Mouse (Mus musculus) liver, postnatal 0 days (tissue): ENCODE data around the gene Sgpp2. TPM values are rescaled to one million over a fixed set of nuclear protein-coding genes. Genes with fewer than 3 reads are reported as not detected.
A peak's percentile ranks its signal among the peaks of the same experiment; 100 is the strongest.

Source experiments
- ATAC-seq: fragments of 200-750 bp; cut with Nextera tagmentation; 2 replicates; pipeline ENCODE4 v1.8.0; 2017; ENCODE audit warnings: mild to moderate bottlenecking, moderate library complexity
- DNase-seq: peaks from one replicate; pipeline ENCODE4 v3.0.0-alpha.2; 2016
- H3K27ac ChIP-seq: fragments of 300-500 bp; sonication (generic); 2 replicates; pipeline ENCODE4 v1.5.1; 2014; ENCODE audit warnings: antibody characterized with exemption, moderate library complexity, mild to moderate bottlenecking, low read depth
- H3K27me3 ChIP-seq: fragments of 300-500 bp; sonication (generic); 2 replicates; pipeline ENCODE4 v1.6.1; 2014; ENCODE audit warnings: low read length, control low read depth, mixed read lengths; ENCODE audit not compliant: insufficient read depth
- H3K36me3 ChIP-seq: fragments of 300-500 bp; sonication (generic); replicated peaks from 2 replicates; pipeline ENCODE4 v1.6.1; 2014; ENCODE audit warnings: mild to moderate bottlenecking, control low read depth, low read length, moderate library complexity, mixed read lengths; ENCODE audit not compliant: insufficient read depth
- H3K4me1 ChIP-seq: fragments of 300-500 bp; sonication (generic); 2 replicates; pipeline ENCODE4 v1.6.1; 2014; ENCODE audit warnings: antibody characterized with exemption, mild to moderate bottlenecking, control low read depth; ENCODE audit not compliant: insufficient read depth
- H3K4me2 ChIP-seq: fragments of 300-500 bp; sonication (generic); 2 replicates; pipeline ENCODE4 v1.6.1; 2014; ENCODE audit warnings: low read depth, mild to moderate bottlenecking, low read length, moderate library complexity, mixed read lengths
- H3K4me3 ChIP-seq: fragments of 300-500 bp; sonication (generic); 2 replicates; pipeline ENCODE4 v1.5.1; 2014; ENCODE audit warnings: low read depth, low read length
- H3K9ac ChIP-seq: fragments of 300-500 bp; sonication (generic); replicated peaks from 2 replicates; pipeline ENCODE4 v1.6.1; 2014; ENCODE audit warnings: mild to moderate bottlenecking, moderate library complexity
- H3K9me3 ChIP-seq: fragments of 300-500 bp; sonication (generic); 2 replicates; pipeline ENCODE4 v1.6.1; 2016; ENCODE audit warnings: mild to moderate bottlenecking, control low read depth, low read length, mixed read lengths
- CTCF ChIP-seq: sonication (generic); IDR thresholded peaks from 2 replicates; pipeline ENCODE4 v1.5.1; 2016; ENCODE audit warnings: antibody characterized with exemption, low read depth
- EP300 ChIP-seq: IDR thresholded peaks from 2 replicates; pipeline ENCODE4 v1.6.1; 2016; ENCODE audit warnings: antibody characterized with exemption, low read depth, mild to moderate bottlenecking
- WGBS: fragments of 180-500 bp; shearing (Covaris S2); extraction: QIAGEN DNeasy Blood & Tissue Kit; methylation state at CpG from one replicate; pipeline ENCODE4 v1.1.7; 2014; ENCODE audit not compliant: insufficient replicate concordance; 5-methylcytosine and 5-hydroxymethylcytosine counted together
- polyA plus RNA-seq: library from polyadenylated mRNA; unstranded; fragments of >200 nt; fragmentation: Nextera tagmentation; extraction: Ambion mirVana; gene quantifications from 2 replicates; pipeline ENCODE4 v1.2.1, GENCODE M21; 2015

Gene Sgpp2
- polyA plus RNA-seq, 1 experiment from 2014 or later, result 0.14 TPM

- no peak for ATAC-seq
- Histone ChIP-seq H3K27me3 (no peaks in the 10 kb centered on the region), H3K36me3 (no peaks in the 10 kb centered on the region), H3K27ac (no peak overlapping the region), H3K9ac (no peak overlapping the region), H3K4me1 (0 out of 2 replicates have a peak, but pooled peaks cover 3% of the 10 kb centered on the region), H3K9me3 (no peaks in the 10 kb centered on the region), H3K4me2 (no peak overlapping the region), H3K4me3 (no peak overlapping the region)
- TF ChIP-seq EP300 (no peak), CTCF (no peak)
- WGBS, result 65% methylated on average over 3 of the region's 3 CpGs
- DNase-seq, result no peak
These were observed 10.1 kb downstream of the Sgpp2 start for GRCm38 (mm10) chr1:78320291-78320690.

- Histone ChIP-seq H3K4me1 (0 out of 2 replicates have a peak, but pooled peaks cover 3% of the 10 kb centered on the region), H3K36me3 (no peaks in the 10 kb centered on the region), H3K27ac (no peak overlapping the region), H3K4me2 (peak overlapping the region; percentile 45), H3K4me3 (no peak overlapping the region), H3K9ac (no peak overlapping the region), H3K27me3 (no peaks in the 10 kb centered on the region), H3K9me3 (no peaks in the 10 kb centered on the region)
- 38% methylated on average over 7 of the region's 7 CpGs for WGBS
- ATAC-seq, result peak; percentile 33; the same call in 1 of the 2 replicates
- no peak for TF ChIP-seq EP300
- no peak for TF ChIP-seq CTCF
- DNase-seq, result no peak
These were observed 12.1 kb downstream of the Sgpp2 start for GRCm38 (mm10) chr1:78322098-78322778.

GRCm38 (mm10) chr1:78322844-78323243 lies 12.7 kb downstream of the Sgpp2 start:
- ATAC-seq, result no peak

GRCm38 (mm10) chr1:78324044-78324443 lies 13.9 kb downstream of the Sgpp2 start:
- Histone ChIP-seq H3K9me3 (no peaks in the 10 kb centered on the region), H3K9ac (no peak overlapping the region), H3K4me3 (no peak overlapping the region), H3K4me2 (no peak overlapping the region), H3K4me1 (0 out of 2 replicates have a peak, but pooled peaks cover 3% of the 10 kb centered on the region), H3K36me3 (no peaks in the 10 kb centered on the region), H3K27ac (no peak overlapping the region), H3K27me3 (no peaks in the 10 kb centered on the region)
- 55% methylated on average over 6 of the region's 6 CpGs for WGBS
- TF ChIP-seq CTCF, result no peak
- no peak for TF ChIP-seq EP300
- no peak for DNase-seq
- no peak for ATAC-seq

More at GRCm38 (mm10) chr1:78322844-78323243, 12.7 kb downstream of the Sgpp2 start:
- no peak for TF ChIP-seq CTCF
- Histone ChIP-seq H3K36me3 (no peaks in the 10 kb centered on the region), H3K9ac (no peak overlapping the region), H3K4me1 (0 out of 2 replicates have a peak, but pooled peaks cover 3% of the 10 kb centered on the region), H3K4me3 (no peak overlapping the region), H3K27me3 (no peaks in the 10 kb centered on the region), H3K4me2 (0 out of 2 replicates have a peak overlapping the region, but pooled peaks have one; percentile 45), H3K9me3 (no peaks in the 10 kb centered on the region), H3K27ac (no peak overlapping the region)
- DNase-seq, result no peak
- 64% methylated on average over 8 of the region's 8 CpGs for WGBS

- no peak for TF ChIP-seq CTCF
- no peak for TF ChIP-seq EP300
- Histone ChIP-seq H3K9ac (no peak overlapping the region), H3K36me3 (no peaks in the 10 kb centered on the region), H3K4me3 (no peak overlapping the region), H3K4me1 (0 out of 2 replicates have a peak, but pooled peaks cover 3% of the 10 kb centered on the region), H3K4me2 (no peak overlapping the region), H3K27me3 (no peaks in the 10 kb centered on the region), H3K9me3 (no peaks in the 10 kb centered on the region), H3K27ac (no peak overlapping the region)
- WGBS, result 71% methylated on average over 6 of the region's 6 CpGs
- DNase-seq (no peak), ATAC-seq (no peak)
These were observed 15.7 kb downstream of the Sgpp2 start for GRCm38 (mm10) chr1:78325851-78326250.

GRCm38 (mm10) chr1:78328646-78329045 lies 18.5 kb downstream of the Sgpp2 start:
- Histone ChIP-seq H3K36me3 (no peaks in the 10 kb centered on the region), H3K4me1 (no peaks in the 10 kb centered on the region), H3K9me3 (no peaks in the 10 kb centered on the region), H3K27me3 (no peaks in the 10 kb centered on the region), H3K9ac (no peak overlapping the region), H3K4me2 (no peak overlapping the region), H3K27ac (no peak overlapping the region), H3K4me3 (no peak overlapping the region)
- WGBS, result 79% methylated on average over 4 of the region's 4 CpGs
- TF ChIP-seq CTCF, result no peak
- TF ChIP-seq EP300, result no peak
- no peak for ATAC-seq
- no peak for DNase-seq
